Mouse (Mus musculus): Measurements from ENCODE around the gene Gramd2. TPM values are rescaled to one million over a fixed set of nuclear protein-coding genes. Genes with fewer than 3 reads are reported as not detected.

Gene Gramd2
- polyA plus RNA-seq (2012; rRNA removed) = 27.0 and 34.1 TPM in 2 replicates

DNA sequence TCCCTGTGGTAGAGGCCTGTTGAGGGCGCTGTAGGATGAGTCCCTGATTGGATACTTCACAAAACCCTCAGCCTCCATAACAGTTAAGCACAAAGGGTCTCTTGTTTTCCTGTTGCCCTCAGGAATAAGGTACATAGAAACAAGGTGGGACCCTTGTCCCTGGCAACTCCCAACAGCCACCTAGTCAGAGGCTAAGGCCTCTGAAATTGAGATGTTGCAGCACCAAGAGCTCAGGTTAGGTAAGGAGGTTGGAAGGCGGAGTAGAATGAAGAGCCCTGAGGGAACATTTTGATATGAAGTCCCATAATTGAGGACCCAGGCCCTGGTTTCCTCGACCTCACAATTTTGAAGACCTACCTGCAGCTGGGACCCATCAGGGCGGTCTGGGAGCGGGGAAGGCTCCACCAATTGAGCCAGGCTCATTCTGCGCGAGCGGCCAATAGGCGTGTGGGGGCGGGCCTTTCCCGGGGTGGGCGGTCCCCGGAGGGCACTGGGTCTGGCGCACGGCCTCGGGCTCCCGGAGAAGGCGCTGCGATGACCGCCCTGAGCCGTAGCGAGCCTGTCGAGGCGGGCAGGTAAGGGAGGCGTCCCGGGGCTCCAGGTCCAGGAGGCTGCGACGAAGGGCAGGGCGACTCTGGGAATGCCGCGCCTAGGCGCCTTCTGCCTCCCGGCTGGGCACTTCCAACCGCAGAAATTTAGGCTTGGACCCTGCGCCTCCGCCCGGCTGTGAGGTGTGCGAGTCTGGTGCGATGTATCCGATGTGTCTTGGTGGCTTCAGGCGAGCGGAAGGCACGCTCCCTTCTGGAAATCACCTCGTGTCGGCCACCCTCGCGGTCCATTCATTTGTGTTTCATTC, at the start of gene Gramd2:
Gene Gramd2 (plus strand): TSS at position 467 of the 856 bp plus-strand sequence.
- DNase-seq (ENCODE audit: low read depth) = no peak

DNA sequence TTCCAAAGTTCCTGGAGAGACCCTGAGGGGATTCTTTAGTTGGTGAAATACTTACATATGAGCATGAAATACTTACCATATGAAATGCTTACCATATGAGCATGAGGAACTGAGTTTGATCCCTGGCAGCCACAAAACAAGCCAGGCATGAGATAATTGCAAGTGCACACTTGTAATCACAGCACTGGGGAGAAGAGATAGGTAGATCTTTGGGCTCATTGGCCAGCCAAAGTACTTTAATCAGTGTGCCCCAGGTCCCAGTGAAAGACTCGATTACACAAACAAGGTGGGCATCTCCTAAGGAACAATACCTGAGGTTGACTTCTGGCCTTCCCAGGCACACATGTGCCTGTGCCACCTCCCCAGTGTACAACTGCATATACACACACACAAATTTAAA, 41.6 kb upstream of the Gramd2 start:
- DNase-seq (ENCODE audit: low read depth) = no peak

DNA sequence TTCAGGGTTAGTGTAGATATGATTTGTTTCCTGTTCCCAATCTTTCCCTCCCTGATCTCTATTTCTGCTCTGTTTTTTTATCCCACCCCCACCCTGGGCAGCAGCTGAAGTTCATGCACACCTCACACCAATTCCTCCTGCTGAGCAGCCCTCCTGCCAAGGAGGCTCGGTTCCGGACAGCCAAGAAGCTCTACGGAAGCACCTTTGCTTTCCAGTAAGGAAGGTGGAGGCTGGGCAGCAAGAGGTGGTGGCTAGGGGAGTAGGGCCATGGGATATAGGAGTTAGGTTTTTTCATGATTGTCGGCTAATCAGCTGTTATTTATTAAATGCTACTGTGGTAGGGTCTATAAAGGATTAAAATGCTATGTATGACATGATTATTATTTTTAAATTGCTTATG, 40.0 kb upstream of the Gramd2 start:
- DNase-seq (ENCODE audit: low read depth) = no peak

DNA sequence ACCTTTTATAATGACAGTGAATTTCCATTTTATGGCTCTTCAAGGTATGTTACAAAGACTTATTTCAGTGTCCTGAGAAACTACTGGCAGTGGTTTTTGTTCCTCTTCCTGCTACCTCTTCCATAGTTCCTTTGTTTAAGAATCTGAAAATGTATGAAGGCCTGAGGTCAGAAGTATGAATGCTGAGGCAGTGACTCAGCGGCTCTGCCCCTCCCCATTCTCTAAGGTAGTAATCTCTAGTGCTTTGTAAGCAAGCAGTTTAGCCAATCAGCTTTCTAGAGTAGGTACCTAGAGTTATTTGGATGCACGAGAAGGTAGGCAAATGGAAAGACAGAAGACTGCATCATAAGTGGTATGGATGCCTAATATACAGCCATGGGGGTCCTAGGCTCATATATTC, 38.6 kb upstream of the Gramd2 start:
- no peak for DNase-seq (ENCODE audit: low read depth)

DNA sequence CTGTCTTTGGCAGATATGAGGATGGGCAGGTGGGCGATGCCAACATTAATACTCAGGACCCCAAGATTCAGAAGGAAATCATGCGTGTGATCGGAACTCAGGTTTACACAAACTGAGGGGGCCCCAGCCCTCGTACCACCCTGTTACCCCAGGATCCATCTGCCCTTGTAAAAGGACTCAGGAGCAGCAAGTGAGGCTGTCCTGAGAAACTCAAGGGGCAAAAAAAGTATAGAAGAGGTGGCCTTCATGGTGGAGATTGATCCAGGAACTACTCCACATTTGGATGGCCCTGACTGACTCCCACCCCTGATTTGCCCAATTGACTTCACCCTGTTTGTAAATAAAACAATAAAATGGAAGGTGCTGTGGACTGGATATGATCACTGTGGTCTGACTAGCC, 30.0 kb upstream of the Gramd2 start:
- DNase-seq (ENCODE audit: low read depth) = no peak

DNA sequence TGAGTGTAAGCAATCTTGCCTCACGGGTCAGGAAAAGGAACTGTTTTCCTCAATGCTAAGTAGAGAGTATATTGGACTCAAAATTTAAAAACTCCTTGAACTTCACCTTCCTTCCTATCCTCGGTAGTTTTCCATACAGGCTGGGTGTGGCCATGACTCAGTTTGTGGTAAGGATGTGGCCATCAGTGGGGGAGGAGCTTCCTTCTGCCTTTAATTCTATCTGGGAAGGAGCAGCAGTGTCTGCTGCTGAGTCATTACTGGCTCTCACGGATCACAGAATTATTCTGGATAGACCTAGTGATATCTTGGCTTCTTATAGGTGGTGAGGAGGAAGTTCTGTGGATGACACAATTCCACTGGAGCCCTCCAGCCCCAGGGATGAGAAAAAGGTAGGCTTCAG, 26.6 kb upstream of the Gramd2 start:
- no peak for DNase-seq (ENCODE audit: low read depth)

DNA sequence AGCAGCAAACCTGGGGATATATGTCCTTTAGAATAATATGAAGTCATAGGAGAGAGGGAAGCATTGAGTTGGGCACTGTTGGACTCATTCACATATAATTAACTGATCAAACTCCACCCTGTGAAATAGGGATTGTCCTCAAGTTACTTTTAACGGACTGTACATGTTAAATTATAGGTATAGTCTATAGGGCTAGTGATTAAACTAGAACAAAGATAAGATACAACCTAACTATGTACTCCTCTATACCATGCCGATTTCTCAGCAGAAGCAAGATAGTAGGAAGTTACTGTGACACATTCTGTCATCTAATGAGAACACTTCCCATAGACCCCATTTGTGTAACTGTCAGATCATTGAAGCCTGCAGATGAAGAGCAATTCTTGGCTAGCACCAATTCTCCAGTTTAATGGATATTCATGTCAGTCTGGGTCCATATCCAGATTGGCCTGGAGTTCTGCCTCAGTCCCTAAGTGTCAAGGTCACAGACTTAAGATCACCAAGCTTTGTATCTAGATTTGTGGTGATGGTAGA, 25.4 kb upstream of the Gramd2 start:
- no peak for DNase-seq (ENCODE audit: low read depth)

DNA sequence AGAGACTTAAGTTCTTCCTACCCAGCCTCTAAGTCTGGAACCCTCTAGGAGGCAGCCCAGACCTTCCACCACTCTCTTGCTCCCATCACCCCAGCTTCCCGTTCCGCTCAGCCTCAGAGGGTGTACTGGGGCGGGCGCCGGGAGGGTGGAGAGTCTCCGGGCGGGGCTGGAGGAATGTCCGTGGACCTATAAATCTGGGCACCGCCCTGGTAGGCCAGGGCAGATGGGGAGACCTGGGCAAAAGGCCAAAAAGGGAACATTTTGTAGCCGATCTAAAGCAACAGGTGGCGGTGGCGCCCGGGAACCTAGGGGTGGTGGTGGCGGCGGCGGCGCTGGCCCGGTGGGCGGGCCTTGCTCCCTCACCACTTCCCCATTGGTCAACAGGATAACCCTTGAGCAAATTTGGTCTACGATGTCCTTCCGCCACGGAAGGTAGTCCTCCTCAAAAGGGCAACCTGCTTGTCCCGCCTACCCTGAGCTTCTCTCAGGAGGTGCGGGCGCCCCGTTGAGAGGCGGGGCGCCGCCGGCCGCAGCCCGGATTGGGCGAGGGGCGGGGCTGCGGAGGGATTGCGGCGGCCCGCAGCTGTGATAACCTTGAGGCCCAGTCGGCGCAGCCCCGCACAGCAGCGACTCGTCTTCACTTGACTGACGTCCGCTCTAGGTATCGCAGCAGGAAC, 23.8 kb upstream of the Gramd2 start, which contains the start of gene Pkm:
Gene Pkm (plus strand): TSS at position 411 of the 677 bp plus-strand sequence.
- peak; percentile 98 for DNase-seq (ENCODE audit: low read depth)

DNA sequence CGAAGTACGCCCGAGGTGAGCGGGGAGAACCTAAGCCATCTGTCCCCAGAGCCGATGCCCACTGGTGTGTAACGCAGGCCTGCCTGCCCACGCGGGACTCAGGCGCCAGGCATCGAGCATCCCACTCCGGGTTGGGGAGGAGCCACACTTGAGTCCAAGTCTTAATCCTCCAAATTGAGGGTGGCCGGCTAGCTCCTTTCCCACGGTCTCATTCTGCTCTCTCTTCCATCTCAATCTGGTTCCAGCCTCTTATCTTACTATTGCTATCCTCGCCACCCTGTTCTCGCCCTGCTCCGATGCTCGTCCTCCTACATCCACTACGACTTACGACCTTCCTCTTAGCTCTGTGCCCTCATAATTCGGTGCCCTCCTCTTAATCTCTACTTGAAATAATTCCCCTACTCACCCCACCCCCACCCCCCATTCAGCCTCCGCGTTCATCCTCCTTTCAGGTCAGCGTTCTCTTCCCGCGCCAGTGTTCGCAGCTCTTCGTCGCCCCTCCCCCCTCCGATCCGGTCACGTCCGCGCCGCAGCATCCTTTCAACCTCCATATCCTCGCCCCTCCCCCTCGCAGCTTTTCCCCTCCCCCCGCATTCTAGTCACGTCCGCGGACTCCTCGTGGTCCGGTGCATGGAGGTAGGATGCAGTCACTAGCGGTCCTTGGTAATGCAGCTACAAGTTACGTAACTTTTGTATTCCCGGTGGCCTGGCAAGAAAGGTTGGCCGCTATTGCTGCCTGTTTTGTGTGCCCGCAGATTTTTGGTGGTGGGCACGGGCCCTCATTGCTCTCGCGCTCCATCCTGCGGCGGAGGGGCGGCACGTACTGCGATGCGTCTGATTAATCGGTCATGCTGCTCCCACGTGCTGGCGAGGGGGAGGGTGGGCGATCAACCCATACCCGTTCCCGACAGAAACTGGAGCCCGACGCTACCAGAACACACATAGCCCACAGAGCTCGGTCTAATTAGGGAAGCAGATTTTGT, 23.0 kb upstream of the Gramd2 start:
- no peak for DNase-seq (ENCODE audit: low read depth)

DNA sequence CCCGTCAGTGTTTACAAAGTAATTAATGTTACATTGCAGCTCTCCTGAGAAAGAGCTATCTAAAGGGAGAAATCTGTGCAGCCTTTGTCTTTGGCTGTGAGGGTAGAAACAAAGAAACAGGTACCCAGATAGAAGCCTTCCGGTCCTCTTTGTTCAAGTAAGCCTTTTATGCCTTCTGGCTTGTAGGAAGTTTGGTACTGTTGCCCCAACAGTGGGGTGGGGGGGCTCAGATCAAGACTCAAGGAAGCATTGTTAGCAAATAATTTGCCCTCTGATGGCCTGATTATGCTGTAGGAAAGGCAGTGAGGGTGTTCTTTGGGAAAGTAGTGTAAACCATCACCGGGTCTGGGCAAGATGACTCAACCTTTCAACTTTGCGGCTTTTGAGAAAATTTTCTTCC, 21.8 kb upstream of the Gramd2 start:
- no peak for DNase-seq (ENCODE audit: low read depth)

DNA sequence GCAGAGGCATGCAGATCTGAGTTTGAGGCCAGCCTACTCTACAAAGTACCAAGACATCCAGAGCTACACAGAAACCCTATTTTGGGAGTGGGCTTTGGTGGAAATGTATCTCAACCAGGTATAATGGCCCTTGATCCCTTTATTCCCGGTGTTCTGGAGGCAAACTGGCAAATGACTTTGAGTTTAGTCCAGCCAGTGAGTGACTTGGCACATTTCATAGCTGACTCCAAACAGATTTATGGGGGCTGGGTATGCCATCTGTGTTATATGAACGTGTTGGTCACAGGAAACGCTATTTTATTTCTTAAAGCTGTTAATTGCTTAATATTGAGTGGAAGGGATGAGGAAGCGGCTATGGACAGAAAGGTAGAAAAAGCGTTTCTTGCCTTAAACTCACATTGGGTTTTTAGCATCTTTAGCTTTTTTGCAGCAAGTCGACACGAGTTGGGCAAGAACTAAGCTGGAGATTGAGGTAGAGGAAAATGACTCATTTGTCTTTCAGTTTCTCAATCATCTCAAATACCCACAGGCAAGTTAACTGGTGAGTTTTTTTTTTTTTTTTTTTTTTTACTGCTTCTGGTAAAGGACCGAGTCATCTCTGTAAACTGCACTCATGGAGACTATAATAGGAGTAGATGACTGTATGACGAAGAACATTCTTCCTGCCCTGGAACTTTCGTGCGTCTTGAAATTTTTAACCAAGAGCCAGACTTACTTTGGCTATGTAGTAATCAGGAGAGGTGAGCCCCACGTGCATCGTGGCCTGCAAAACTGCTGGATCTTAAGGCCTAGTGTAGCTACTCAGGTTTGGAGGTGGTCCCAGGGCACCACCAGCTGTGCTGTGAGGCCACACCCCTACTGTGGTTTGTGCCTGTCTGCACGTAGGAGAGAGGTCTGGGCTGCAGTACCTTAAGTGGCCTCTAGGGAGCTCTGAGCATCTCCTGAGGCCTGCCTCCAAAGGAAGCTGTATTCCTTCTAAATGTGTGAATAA, 20.6 kb upstream of the Gramd2 start:
- DNase-seq (ENCODE audit: low read depth) = peak; percentile 75

DNA sequence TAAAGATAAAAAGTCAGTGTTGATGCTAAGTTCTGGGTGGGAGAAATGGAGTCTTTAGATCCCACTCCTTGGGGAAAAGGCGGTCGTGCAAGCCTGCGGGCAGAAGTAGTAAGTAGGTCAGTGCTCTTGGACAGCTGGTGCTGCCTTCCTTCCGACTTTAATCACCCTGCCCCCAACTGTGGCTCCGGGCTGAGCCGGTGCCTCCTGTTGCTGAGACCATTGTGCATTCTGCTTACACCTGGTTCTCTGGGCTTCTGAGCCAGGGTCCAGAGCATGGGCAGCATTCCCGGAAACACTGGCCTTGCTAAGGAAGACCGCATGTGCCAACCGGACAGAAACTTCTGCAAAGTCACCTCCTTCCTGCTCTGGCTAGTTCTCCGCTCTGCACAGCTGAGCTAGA, 19.5 kb upstream of the Gramd2 start:
- DNase-seq (ENCODE audit: low read depth) = no peak

DNA sequence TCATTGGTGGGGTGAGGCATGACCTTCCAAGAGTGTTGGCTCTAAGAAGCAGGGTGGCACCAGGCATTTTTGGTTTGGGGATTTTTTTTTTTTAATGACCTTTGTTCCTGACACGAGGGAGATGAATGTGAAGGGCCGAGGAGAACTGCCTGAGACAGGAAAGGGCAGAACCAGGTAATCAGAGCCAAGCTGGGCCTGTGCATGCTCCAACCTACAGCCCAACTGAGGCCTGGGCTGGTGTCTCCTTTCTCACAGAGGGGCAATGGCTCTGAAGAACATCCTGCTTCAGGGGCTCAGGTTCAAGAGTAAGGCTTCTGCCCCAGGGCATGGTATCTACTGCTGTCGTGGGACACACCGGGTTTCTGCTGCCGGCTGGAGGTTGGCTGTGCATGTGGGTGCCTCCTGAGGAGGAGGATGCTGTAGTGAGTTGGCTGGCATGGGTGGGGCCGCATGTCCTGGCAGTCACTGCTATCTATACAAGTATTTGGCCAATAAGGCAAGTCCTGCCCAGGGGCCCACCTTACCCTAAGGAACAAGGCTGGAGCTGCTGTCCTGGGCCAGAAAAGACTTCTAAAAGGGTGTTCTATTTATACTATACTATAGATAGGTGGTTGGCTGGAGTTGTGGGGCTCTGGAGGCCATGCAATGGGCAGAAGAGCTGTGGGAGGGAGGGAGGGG, 18.5 kb upstream of the Gramd2 start:
- no peak for DNase-seq (ENCODE audit: low read depth)

DNA sequence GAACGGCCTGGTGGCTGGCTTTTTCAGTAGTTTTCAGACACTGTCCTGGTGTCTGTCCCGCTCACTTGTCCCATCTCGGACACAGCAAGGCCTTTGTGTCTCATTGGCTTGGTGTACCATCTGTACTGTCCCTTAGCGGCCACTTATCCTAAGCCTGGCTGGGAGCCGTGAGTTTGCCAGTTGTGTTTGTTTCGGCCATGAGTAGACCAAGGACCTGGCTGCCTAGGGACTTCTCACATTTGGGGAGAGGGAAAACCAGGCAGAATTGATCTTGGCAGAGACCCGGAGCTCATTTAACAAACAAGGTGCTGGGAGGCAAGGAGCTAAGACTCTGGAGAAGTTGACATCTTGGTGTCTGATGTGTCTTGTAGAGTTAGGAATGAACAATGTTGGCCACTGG, 16.7 kb upstream of the Gramd2 start:
- DNase-seq (ENCODE audit: low read depth) = no peak

DNA sequence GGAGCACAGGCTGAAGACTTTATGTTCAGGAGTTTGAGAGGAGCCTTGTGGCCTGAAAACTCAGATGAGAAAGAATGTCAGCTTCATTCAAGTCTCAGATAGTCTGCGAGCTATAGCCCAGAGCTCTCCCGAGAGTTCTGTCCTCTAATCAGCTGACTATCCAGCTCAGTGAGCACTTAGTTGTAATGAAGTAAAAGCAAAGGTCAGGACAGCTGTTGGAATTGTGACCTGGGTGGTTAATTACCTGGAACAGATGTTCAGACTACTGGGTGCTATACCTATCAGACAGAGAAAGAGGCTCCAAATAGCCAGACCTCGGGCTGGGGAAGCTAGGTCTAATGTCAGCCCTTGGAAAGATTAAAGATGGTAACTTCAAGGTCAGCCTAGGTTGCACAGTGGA, 16.0 kb upstream of the Gramd2 start:
- no peak for DNase-seq (ENCODE audit: low read depth)

DNA sequence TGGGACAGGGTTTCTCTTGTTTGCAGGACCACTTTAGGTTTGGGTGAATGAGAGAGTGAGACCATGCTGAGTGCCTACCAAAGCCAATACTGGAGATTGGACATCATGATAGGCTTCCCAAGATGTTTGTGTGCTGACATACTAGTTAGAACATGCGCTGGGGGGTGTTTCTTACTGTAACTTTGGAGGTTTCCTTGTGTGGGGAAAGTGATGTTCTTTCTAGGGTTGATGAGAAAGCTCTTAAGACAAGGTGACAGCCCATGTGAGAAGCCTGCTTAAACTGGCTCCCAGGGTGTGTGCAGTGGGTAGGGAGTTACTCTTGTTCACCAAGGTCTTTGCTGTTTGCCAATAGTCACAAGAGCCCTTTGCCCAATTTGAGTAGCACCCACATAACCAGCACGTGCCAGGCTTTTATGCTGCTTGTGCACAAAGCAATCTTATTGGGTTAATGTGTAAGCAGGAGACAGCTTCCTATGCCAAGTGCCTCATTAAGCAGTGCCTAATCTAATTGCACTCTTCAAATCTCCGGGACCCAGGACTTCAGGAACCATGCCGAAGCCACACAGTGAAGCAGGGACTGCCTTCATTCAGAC, 15.2 kb upstream of the Gramd2 start:
- DNase-seq (ENCODE audit: low read depth) = no peak

DNA sequence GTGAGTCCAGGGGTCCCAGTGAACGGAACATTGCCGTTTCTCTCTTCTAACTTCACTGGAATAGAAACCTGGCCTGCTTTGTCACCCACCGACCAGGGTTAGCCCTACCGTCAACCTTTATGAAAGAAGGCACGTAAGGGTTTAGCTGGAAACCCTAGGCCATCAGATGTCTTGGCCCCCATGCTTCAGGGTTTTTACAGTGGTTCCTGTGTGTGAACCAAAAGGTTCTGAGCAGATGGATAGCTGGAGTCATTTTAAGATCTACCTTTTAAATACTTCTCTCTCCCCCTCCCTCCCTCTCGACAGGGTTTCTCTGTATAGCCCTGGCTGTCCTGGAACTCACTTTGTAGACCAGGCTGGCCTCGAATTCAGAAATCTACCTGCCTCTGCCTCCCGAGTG, 13.9 kb upstream of the Gramd2 start:
- DNase-seq (ENCODE audit: low read depth) = no peak

DNA sequence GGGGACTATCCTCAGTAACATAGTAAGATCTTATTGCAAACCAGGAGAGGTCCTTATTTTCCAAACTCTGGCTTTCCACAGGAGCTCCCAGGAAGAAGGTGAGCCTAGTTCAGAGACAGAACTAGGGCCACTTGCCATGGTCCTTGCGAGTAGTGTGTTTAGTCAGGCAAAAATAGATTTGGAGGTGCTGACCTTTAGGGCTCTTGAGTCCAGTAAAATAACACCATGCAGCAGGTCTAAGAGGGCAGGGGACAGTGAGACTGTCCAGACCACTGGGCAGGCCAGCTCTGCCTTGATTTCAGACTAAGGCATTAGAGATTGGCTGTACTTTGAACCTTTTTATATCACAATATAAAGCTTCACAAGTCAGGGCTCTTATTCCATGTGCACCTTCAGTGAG, 13.1 kb upstream of the Gramd2 start:
- DNase-seq (ENCODE audit: low read depth) = no peak

DNA sequence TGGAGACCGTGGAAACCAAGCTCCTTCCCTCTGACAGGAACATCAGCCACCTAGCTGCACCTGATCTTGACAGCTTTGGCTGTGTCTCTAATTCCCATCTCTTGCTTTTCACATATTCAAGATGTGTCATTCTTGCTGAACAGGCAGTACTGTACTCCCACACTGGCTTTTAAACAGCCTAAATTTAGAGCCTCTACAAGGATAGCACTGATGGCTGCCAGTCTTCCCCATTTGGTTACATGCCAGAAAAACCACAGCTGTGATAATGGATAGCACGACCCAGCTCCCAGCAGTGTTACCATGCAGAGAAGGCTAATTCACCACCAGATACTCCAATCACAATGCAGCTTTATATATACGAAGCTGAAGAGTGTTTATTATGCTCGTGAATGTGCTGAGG, 12.7 kb upstream of the Gramd2 start:
- no peak for DNase-seq (ENCODE audit: low read depth)

DNA sequence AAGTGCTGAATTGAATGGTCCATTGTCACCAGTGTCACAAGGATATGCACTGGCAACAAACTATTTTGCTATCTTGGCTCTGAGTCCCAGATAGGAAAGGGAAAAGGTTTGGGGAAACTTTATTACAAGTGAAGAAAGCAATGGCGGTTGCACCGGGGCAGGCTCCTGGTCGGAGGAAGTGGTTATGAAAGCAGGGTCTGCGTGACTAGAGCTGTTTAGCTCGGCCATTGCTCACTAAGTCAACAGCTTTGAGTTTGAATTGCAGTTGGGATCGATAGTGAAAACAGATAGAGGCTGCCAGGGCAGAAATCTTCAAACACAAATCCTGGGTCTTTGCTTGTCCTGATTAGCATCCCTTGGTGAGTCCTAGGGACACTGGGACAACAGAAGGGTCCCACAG, 12.0 kb upstream of the Gramd2 start:
- DNase-seq (ENCODE audit: low read depth) = no peak
